Mouse (Mus musculus): ENCODE results near the gene Arrdc1.

DNA sequence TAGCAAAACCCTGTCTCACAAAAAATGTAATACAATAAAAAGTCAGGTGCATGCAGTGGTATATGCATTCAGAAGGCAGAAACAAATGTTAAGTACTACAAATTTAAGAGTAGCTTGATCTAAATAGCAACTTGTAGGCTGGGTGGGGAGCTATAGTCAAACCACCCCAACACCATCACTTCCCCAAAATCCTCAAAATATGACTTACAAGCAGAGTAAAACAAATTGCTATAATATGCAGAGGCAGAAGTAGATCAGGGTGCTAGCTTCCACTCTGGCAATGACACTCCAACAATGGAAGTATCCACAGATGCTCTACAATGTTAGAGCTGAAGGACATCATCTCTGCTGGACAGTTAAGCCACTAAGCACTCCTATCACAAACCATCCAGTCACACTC is 22.5 kb downstream of the Arrdc1 start:
- no peak for TF ChIP-seq CTCF (IDR thresholded peaks at IDR 0.05; ENCODE audit: low read depth)
- TF ChIP-seq EP300 (IDR thresholded peaks at IDR 0.05; ENCODE audit: low read depth) = no peak

All from liver, postnatal 0 days (tissue).